Mouse (Mus musculus): ENCODE results near the gene Stn1.

Stn1 gene

GRCm38 (mm10) chr19:47454167-47455000 lies 82.9 kb downstream of the Stn1 start:
- DNase-seq (ENCODE audit: low spot score in 2 of 2) = peak; percentile 84 to 85

GRCm38 (mm10) chr19:47453352-47453751 lies 84.0 kb downstream of the Stn1 start:
- no peak for DNase-seq (ENCODE audit: low spot score in 2 of 2)

- peak; percentile 87 to 89 for DNase-seq (ENCODE audit: low spot score in 2 of 2)
These were observed 84.6 kb downstream of the Stn1 start for GRCm38 (mm10) chr19:47452682-47453081.

GRCm38 (mm10) chr19:47452211-47452610 lies 85.1 kb downstream of the Stn1 start:
- DNase-seq (ENCODE audit: low spot score in 2 of 2) = peak; percentile 66 to 72

GRCm38 (mm10) chr19:47451476-47452113 lies 85.7 kb downstream of the Stn1 start:
- no peak for DNase-seq (ENCODE audit: low spot score in 2 of 2)
